ENCODE assay signal across 8 mouse cellular contexts in genomic region chr7:110628611-110629354, GRCm38 (mm10). TPM values are rescaled to one million over a fixed set of nuclear protein-coding genes. Genes with fewer than 3 reads are reported as not detected.
DNase-seq lines count a peak whose midpoint lies in the region; ATAC-seq and TF ChIP-seq lines count a peak whose summit lies in the region.

No protein-coding gene starts in this region.

- 1% methylated on average over 31 of the region's 33 CpGs for WGBS in embryonic facial prominence, embryonic 14.5 days
- WGBS in hindbrain, embryonic 11.5 days: 1% methylated on average over 33 of the region's 33 CpGs
- 2% methylated on average over 33 of the region's 33 CpGs for WGBS in limb, embryonic 14.5 days
- WGBS in olfactory bulb, adult 2 months: 1% methylated on average over 33 of the region's 33 CpGs

- H3K27me3 ChIP-seq in embryonic facial prominence, embryonic 14.5 days (replicated peaks; ENCODE audit: control insufficient read depth, insufficient read depth, low read length): peaks cover 66% of the 10 kb centered on the region
- H3K27me3 ChIP-seq in hindbrain, embryonic 11.5 days (ENCODE audit: control insufficient read depth, insufficient read depth, low read length): peaks cover 56% of the 10 kb centered on the region
- peaks cover 55% of the 10 kb centered on the region for H3K27me3 ChIP-seq in limb, embryonic 14.5 days (ENCODE audit: control insufficient read depth, insufficient read depth, low read length)

- no peak; the same call in 1 of the 2 replicates for TF ChIP-seq CTCF in olfactory bulb, adult 2 months (IDR thresholded peaks at IDR 0.05; ENCODE audit: insufficient read depth, low read depth, low read length)

- no peak overlapping the region for H3K9ac ChIP-seq in ES-E14 (ENCODE audit: insufficient read depth, low read depth, low read length, poor library complexity, severe bottlenecking)
- peak overlapping the region; percentile 43 for H3K9ac ChIP-seq in embryonic facial prominence, embryonic 14.5 days (ENCODE audit: low read depth, low read length)
- H3K9ac ChIP-seq in hindbrain, embryonic 11.5 days (ENCODE audit: low read depth, low read length): peak overlapping the region; percentile 25; the same call in 1 of the 2 replicates
- H3K9ac ChIP-seq in limb, embryonic 14.5 days (ENCODE audit: low read depth, low read length, severe bottlenecking): peak overlapping the region; percentile 46

- no peak for TF ChIP-seq POLR2A in limb, embryonic 14.5 days (IDR thresholded peaks at IDR 0.05; ENCODE audit: borderline replicate concordance, extremely low read depth, insufficient read depth, insufficient read length)
- no peak for TF ChIP-seq POLR2A in olfactory bulb, adult 2 months (IDR thresholded peaks at IDR 0.05; ENCODE audit: insufficient read depth, low read depth, low read length)

- H3K27ac ChIP-seq in ES-E14 (ENCODE audit: insufficient read depth, low read depth, low read length, poor library complexity, severe bottlenecking): no peak overlapping the region
- H3K27ac ChIP-seq in embryonic facial prominence, embryonic 14.5 days (replicated peaks; ENCODE audit: low read depth, low read length): no peak overlapping the region
- no peak overlapping the region for H3K27ac ChIP-seq in hindbrain, embryonic 11.5 days (ENCODE audit: low read depth, low read length)
- no peak overlapping the region for H3K27ac ChIP-seq in limb, embryonic 14.5 days (replicated peaks; ENCODE audit: low read depth, low read length)
- H3K27ac ChIP-seq in olfactory bulb, adult 2 months (ENCODE audit: insufficient read depth, low read depth, low read length): no peak overlapping the region

- no peaks in the 10 kb centered on the region for H3K36me3 ChIP-seq in ES-E14 (ENCODE audit: control insufficient read depth, insufficient read depth, low read length, poor library complexity, severe bottlenecking)
- no peaks in the 10 kb centered on the region for H3K36me3 ChIP-seq in embryonic facial prominence, embryonic 14.5 days (ENCODE audit: control insufficient read depth, insufficient read depth, low read length)
- no peaks in the 10 kb centered on the region for H3K36me3 ChIP-seq in hindbrain, embryonic 11.5 days (ENCODE audit: control insufficient read depth, insufficient read depth, low read length)
- no peaks in the 10 kb centered on the region for H3K36me3 ChIP-seq in limb, embryonic 14.5 days (ENCODE audit: control insufficient read depth, insufficient read depth, low read length)

- H3K9me3 ChIP-seq in ES-E14 (ENCODE audit: control insufficient read depth, insufficient read depth, low read depth, low read length): no peaks in the 10 kb centered on the region
- no peaks in the 10 kb centered on the region for H3K9me3 ChIP-seq in embryonic facial prominence, embryonic 14.5 days (ENCODE audit: control insufficient read depth, low read length)
- no peaks in the 10 kb centered on the region for H3K9me3 ChIP-seq in hindbrain, embryonic 11.5 days (ENCODE audit: control insufficient read depth, low read length)
- no peaks in the 10 kb centered on the region for H3K9me3 ChIP-seq in limb, embryonic 14.5 days (ENCODE audit: control insufficient read depth, low read length)

- DNase-seq in heart, adult 18-20 months: peak; percentile 63 to 76
- DNase-seq in heart, adult 8-10 months (ENCODE audit: low spot score): no peak
- no peak for DNase-seq in ES-E14 (ENCODE audit: low read depth, low spot score)
- no peak for DNase-seq in embryonic facial prominence, embryonic 14.5 days (ENCODE audit: low spot score)
- peak; percentile 70 for DNase-seq in hindbrain, embryonic 11.5 days (ENCODE audit: low spot score)
- DNase-seq in limb, embryonic 14.5 days (ENCODE audit: low spot score): no peak

- in situ Hi-C loops in ES-E14 (cut with MboI; ENCODE audit: low sequenced_read_pairs in 2 of 2, unreplicated experiment in 2 of 2): loop anchor here (5.0 to 25.0 kb wide), 5 partner anchors 64 to 466 kb away; no protein-coding TSS in a partner anchor

- no peak for ATAC-seq in embryonic facial prominence, embryonic 14.5 days (ENCODE audit: low read depth)
- no peak for ATAC-seq in hindbrain, embryonic 11.5 days (ENCODE audit: low FRiP score)
- ATAC-seq in limb, embryonic 14.5 days (ENCODE audit: low FRiP score, low read depth): no peak
- ATAC-seq in activated CD4-positive, CD25-positive, alpha-beta regulatory T cell, adult 4 months: no peak

- H3K4me1 ChIP-seq in ES-E14 (ENCODE audit: control insufficient read depth in 2 of 2, insufficient read depth in 2 of 2, low read length in 2 of 2, poor library complexity in 1 of 2): peaks cover 0 to 13% of the 10 kb centered on the region in 2 experiments; a peak in 2 of 4 replicates
- peaks cover 30% of the 10 kb centered on the region for H3K4me1 ChIP-seq in embryonic facial prominence, embryonic 14.5 days (ENCODE audit: control insufficient read depth, insufficient read depth, low read length)
- peaks cover 16% of the 10 kb centered on the region for H3K4me1 ChIP-seq in hindbrain, embryonic 11.5 days (replicated peaks; ENCODE audit: control insufficient read depth, insufficient read depth, low read length)
- peaks cover 27% of the 10 kb centered on the region for H3K4me1 ChIP-seq in limb, embryonic 14.5 days (ENCODE audit: control insufficient read depth, insufficient read depth, low read length)
- peaks cover 39% of the 10 kb centered on the region for H3K4me1 ChIP-seq in olfactory bulb, adult 2 months (ENCODE audit: control insufficient read depth, insufficient read depth, low read length)

- peak overlapping the region; percentile 40 to 55 for H3K4me3 ChIP-seq in ES-E14 (ENCODE audit: insufficient read depth in 1 of 2, low read depth in 1 of 2, low read length in 2 of 2, poor library complexity in 1 of 2, severe bottlenecking in 1 of 2)
- H3K4me3 ChIP-seq in embryonic facial prominence, embryonic 14.5 days (ENCODE audit: low read depth, low read length): peak overlapping the region; percentile 43
- peak overlapping the region; percentile 29 for H3K4me3 ChIP-seq in hindbrain, embryonic 11.5 days (ENCODE audit: low read depth, low read length)
- H3K4me3 ChIP-seq in limb, embryonic 14.5 days (replicated peaks; ENCODE audit: low read length): peak overlapping the region; percentile 42
- peak overlapping the region; percentile 51 for H3K4me3 ChIP-seq in olfactory bulb, adult 2 months (ENCODE audit: insufficient read depth, low read depth, low read length)

- peak overlapping the region; percentile 73 for H3K4me2 ChIP-seq in embryonic facial prominence, embryonic 14.5 days (ENCODE audit: low read depth, low read length)
- H3K4me2 ChIP-seq in hindbrain, embryonic 11.5 days (replicated peaks; ENCODE audit: low read depth, low read length): peak overlapping the region; percentile 42
- H3K4me2 ChIP-seq in limb, embryonic 14.5 days (replicated peaks; ENCODE audit: low read depth, low read length, severe bottlenecking): peak overlapping the region; percentile 84

TF ChIP-seq in ES-E14, 5 proteins besides CTCF, POLR2A, EP300 and RAD21:
- no peak for TF ChIP-seq ZNF384 (IDR thresholded peaks at IDR 0.05; ENCODE audit: low read depth, low read length)
- TF ChIP-seq MAFK (IDR thresholded peaks at IDR 0.05; ENCODE audit: insufficient read depth, low read depth, low read length): no peak
- no peak for TF ChIP-seq HCFC1 (IDR thresholded peaks at IDR 0.05; ENCODE audit: borderline replicate concordance, insufficient read depth, low read length)
- no peak for TF ChIP-seq CHD2 (IDR thresholded peaks at IDR 0.05; ENCODE audit: low read depth, low read length)
- no peak for TF ChIP-seq ZC3H11A (IDR thresholded peaks at IDR 0.05; ENCODE audit: borderline replicate concordance, low read depth, low read length)

RNA-seq across cellular contexts. Expression of gene Adm, which starts 1.3 kb away (rescaled TPM):
- total RNA-seq in heart, adult 18-20 months (2021): 1 to 10 TPM; 7.5 to 8.8 TPM
- 10 to 100 TPM in 3 of 4 experiments, 1 to 10 TPM in 1; 9.6 to 15.8 (median 12.2) TPM for total RNA-seq in heart, adult 8-10 months (2022)
- total RNA-seq in ES-E14 (2012; rRNA removed): 4.0 and 6.2 TPM in 2 replicates
- 3.8 TPM in 2 replicates for polyA plus RNA-seq in embryonic facial prominence, embryonic 14.5 days (2014; fragmentation: Nextera tagmentation; extraction: Ambion mirVana)
- 4.1 and 5.0 TPM in 2 replicates for polyA plus RNA-seq in hindbrain, embryonic 11.5 days (2014; fragmentation: Nextera tagmentation; extraction: Ambion mirVana)
- 1.8 and 2.6 TPM in 2 replicates for polyA plus RNA-seq in limb, embryonic 14.5 days (2012; rRNA removed)
- 2.6 and 3.3 TPM in 2 replicates for polyA plus RNA-seq in limb, embryonic 14.5 days (2014; fragmentation: Nextera tagmentation; extraction: Ambion mirVana)
- polyA plus RNA-seq in olfactory bulb, adult 2 months (2012; ENCODE audit: insufficient read depth, insufficient read length, low replicate concordance, missing spikeins): not detected in 2 replicates
- not detected for polyA plus RNA-seq in activated CD4-positive, CD25-positive, alpha-beta regulatory T cell, adult 4 months (2017; shearing (Covaris generic))

RNA-seq across cellular contexts. Expression of gene Sbf2, which starts 14.1 kb away (rescaled TPM):
- total RNA-seq in heart, adult 18-20 months (2021): 10 to 100 TPM; 36.8 to 45.1 TPM
- total RNA-seq in heart, adult 8-10 months (2022): 10 to 100 TPM; 36.1 to 45.7 (median 40.7) TPM
- total RNA-seq in ES-E14 (2012; rRNA removed): 17.4 and 21.6 TPM in 2 replicates
- 24.8 and 24.9 TPM in 2 replicates for polyA plus RNA-seq in embryonic facial prominence, embryonic 14.5 days (2014; fragmentation: Nextera tagmentation; extraction: Ambion mirVana)
- 39.1 and 48.9 TPM in 2 replicates for polyA plus RNA-seq in hindbrain, embryonic 11.5 days (2014; fragmentation: Nextera tagmentation; extraction: Ambion mirVana)
- polyA plus RNA-seq in limb, embryonic 14.5 days (2012; rRNA removed): 24.7 and 25.8 TPM in 2 replicates
- polyA plus RNA-seq in limb, embryonic 14.5 days (2014; fragmentation: Nextera tagmentation; extraction: Ambion mirVana): 24.7 and 29.0 TPM in 2 replicates
- not detected in 2 replicates for polyA plus RNA-seq in olfactory bulb, adult 2 months (2012; ENCODE audit: insufficient read depth, insufficient read length, low replicate concordance, missing spikeins)
- polyA plus RNA-seq in activated CD4-positive, CD25-positive, alpha-beta regulatory T cell, adult 4 months (2017; shearing (Covaris generic)): 1 to 10 TPM in 1 of 2 experiments, under 1 TPM in 1; 0.84 to 2.3 TPM

Comparison
In these comparisons a context has a peak if more than half of its experiments do, and no peak if none do; other contexts are left out.
1. DNase-seq: peak in heart, adult 18-20 months (2 of 2) and hindbrain, embryonic 11.5 days (single experiment); none in heart, adult 8-10 months (single experiment), ES-E14 (single experiment), embryonic facial prominence, embryonic 14.5 days (single experiment) and limb, embryonic 14.5 days (single experiment).
2. Peak in every context shown above with its lines, with median percentiles within 50 percentile points of each other: H3K4me3 ChIP-seq and H3K4me2 ChIP-seq.